Comparison of ENCODE assay signal across 8 mouse cellular contexts in genomic region chr3:95434983-95435370, GRCm38 (mm10). TPM values are rescaled to one million over a fixed set of nuclear protein-coding genes. Genes with fewer than 3 reads are reported as not detected.
DNase-seq lines count a peak whose midpoint lies in the region; ATAC-seq lines count a peak whose summit lies in the region.
"Had no signal": no experiment of that assay in that cellular context is flagged by ENCODE, and none has a peak within 500 bp of the region (broad histone marks: within the 10 kb centered on the region; RNA-seq: fewer than 3 reads in every experiment).

No protein-coding gene starts in this region.

- H3K4me3 ChIP-seq in forebrain, embryonic 12.5 days (replicated peaks) = peak overlapping the region; percentile 87
- H3K4me3 ChIP-seq in limb, embryonic 15.5 days = peak overlapping the region; percentile 71
- H3K4me3 ChIP-seq in stomach, embryonic 16.5 days (replicated peaks; ENCODE audit: low read length) = peak overlapping the region; percentile 94

- peak; percentile 9 for DNase-seq in thymus, postnatal 0 days (ENCODE audit: low spot score)
- no peak for DNase-seq in thymus, postnatal 14 days
- DNase-seq in right cerebral cortex, postnatal 25 days = no peak
- DNase-seq in right cerebral cortex, adult 18-20 months = no peak

- no peaks in the 10 kb centered on the region for H3K27me3 ChIP-seq in forebrain, embryonic 12.5 days
- H3K27me3 ChIP-seq in limb, embryonic 15.5 days = no peaks in the 10 kb centered on the region
- no peaks in the 10 kb centered on the region for H3K27me3 ChIP-seq in stomach, embryonic 16.5 days (ENCODE audit: control insufficient read depth, insufficient read depth, low read length)

- no peaks in the 10 kb centered on the region for H3K9me3 ChIP-seq in forebrain, embryonic 12.5 days
- H3K9me3 ChIP-seq in limb, embryonic 15.5 days = no peaks in the 10 kb centered on the region
- no peaks in the 10 kb centered on the region for H3K9me3 ChIP-seq in stomach, embryonic 16.5 days (replicated peaks; ENCODE audit: control insufficient read depth, low read length)

- H3K9ac ChIP-seq in forebrain, embryonic 12.5 days = peak overlapping the region; percentile 86
- peak overlapping the region; percentile 60 for H3K9ac ChIP-seq in limb, embryonic 15.5 days
- H3K9ac ChIP-seq in stomach, embryonic 16.5 days (ENCODE audit: low read length) = peak overlapping the region; percentile 86

- ATAC-seq in forebrain, embryonic 12.5 days (ENCODE audit: low FRiP score) = no peak
- no peak for ATAC-seq in limb, embryonic 15.5 days (ENCODE audit: insufficient number of reproducible peaks, low FRiP score, low TSS enrichment, low read depth)
- no peak for ATAC-seq in stomach, embryonic 16.5 days (ENCODE audit: insufficient read depth, low FRiP score)

- H3K27ac ChIP-seq in forebrain, embryonic 12.5 days = no peak overlapping the region
- peak overlapping the region; percentile 90 for H3K27ac ChIP-seq in limb, embryonic 15.5 days
- H3K27ac ChIP-seq in stomach, embryonic 16.5 days (ENCODE audit: low read length) = peak overlapping the region; percentile 85

- H3K36me3 ChIP-seq in forebrain, embryonic 12.5 days (replicated peaks) = peaks cover 14% of the 10 kb centered on the region
- H3K36me3 ChIP-seq in limb, embryonic 15.5 days = peaks cover 9% of the 10 kb centered on the region; the same call in 1 of the 2 replicates
- H3K36me3 ChIP-seq in stomach, embryonic 16.5 days (ENCODE audit: control insufficient read depth, insufficient read depth, low read length) = peaks cover 9% of the 10 kb centered on the region; the same call in 1 of the 2 replicates

- peak overlapping the region; percentile 59 for H3K4me2 ChIP-seq in forebrain, embryonic 12.5 days
- peak overlapping the region; percentile 59 for H3K4me2 ChIP-seq in limb, embryonic 15.5 days
- peak overlapping the region; percentile 90 for H3K4me2 ChIP-seq in stomach, embryonic 16.5 days (ENCODE audit: low read depth, low read length)

- peaks cover 9% of the 10 kb centered on the region for H3K4me1 ChIP-seq in forebrain, embryonic 12.5 days
- no peaks in the 10 kb centered on the region for H3K4me1 ChIP-seq in limb, embryonic 15.5 days
- peaks cover 6% of the 10 kb centered on the region; the same call in 1 of the 2 replicates for H3K4me1 ChIP-seq in stomach, embryonic 16.5 days (ENCODE audit: control insufficient read depth, insufficient read depth, low read length)

- WGBS in forebrain, embryonic 12.5 days = 5% methylated on average over 7 of the region's 7 CpGs
- 1% methylated on average over 7 of the region's 7 CpGs for WGBS in limb, embryonic 15.5 days
- 1% methylated on average over 7 of the region's 7 CpGs for WGBS in stomach, embryonic 16.5 days

RNA-seq across cellular contexts. Expression of gene Arnt, which starts 0.8 kb away (rescaled TPM):
- 19.7 and 20.2 TPM in 2 replicates for polyA plus RNA-seq in thymus, postnatal 0 days (2015; fragmentation: Nextera tagmentation; extraction: Ambion mirVana)
- 31.2 and 32.6 TPM in 2 replicates for polyA plus RNA-seq in forebrain, embryonic 12.5 days (2016; fragmentation: Nextera tagmentation; extraction: Ambion mirVana)
- polyA plus RNA-seq in limb, embryonic 15.5 days (2015; fragmentation: Nextera tagmentation; extraction: Ambion mirVana) = 49.5 and 52.3 TPM in 2 replicates
- 46.5 and 47.8 TPM in 2 replicates for polyA plus RNA-seq in stomach, embryonic 16.5 days (2015; fragmentation: Nextera tagmentation; extraction: Ambion mirVana)

RNA-seq across cellular contexts. Expression of gene 4930558C23Rik, which starts 32.3 kb away (rescaled TPM):
- polyA plus RNA-seq in thymus, postnatal 0 days (2015; fragmentation: Nextera tagmentation; extraction: Ambion mirVana) = not detected in 2 replicates
- not detected in 2 replicates for polyA plus RNA-seq in forebrain, embryonic 12.5 days (2016; fragmentation: Nextera tagmentation; extraction: Ambion mirVana)
- polyA plus RNA-seq in limb, embryonic 15.5 days (2015; fragmentation: Nextera tagmentation; extraction: Ambion mirVana) = not detected in 2 replicates
- 0.63 TPM in 1 of 2 replicates, not detected in the other for polyA plus RNA-seq in stomach, embryonic 16.5 days (2015; fragmentation: Nextera tagmentation; extraction: Ambion mirVana)
- polyA plus RNA-seq: gonadal fat pad, adult 2 months had no signal
